Mouse (Mus musculus) liver, embryonic 14.5 days (tissue): ENCODE results near the gene Calcrl. TPM values are rescaled to one million over a fixed set of nuclear protein-coding genes. Genes with fewer than 3 reads are reported as not detected.

ENCODE experiments used
- ATAC-seq: fragments of 200-750 bp; cut with Nextera tagmentation; 2 replicates; pipeline ENCODE4 v1.8.0; 2017; ENCODE audit warnings: moderate number of reproducible peaks, mild to moderate bottlenecking, moderate library complexity; ENCODE audit not compliant: insufficient read depth
- DNase-seq, 3 experiments: peaks; one replicate each; pipeline ENCODE4 v3.0.0-alpha.2; 2012 to 2013; ENCODE audit warnings: low read depth in 3 of 3, low spot score in 3 of 3
- H3K27ac ChIP-seq: fragments of 300-500 bp; sonication (generic); 2 replicates; pipeline ENCODE4 v1.5.1; 2014; ENCODE audit warnings: moderate library complexity, mild to moderate bottlenecking, control low read depth, inconsistent platforms
- H3K27me3 ChIP-seq: fragments of 300-500 bp; sonication (generic); 2 replicates; pipeline ENCODE4 v1.6.1; 2014; ENCODE audit warnings: mild to moderate bottlenecking, low read length, moderate library complexity; ENCODE audit not compliant: control insufficient read depth, insufficient read depth
- H3K36me3 ChIP-seq: fragments of 300-500 bp; sonication (generic); replicated peaks from 2 replicates; pipeline ENCODE4 v1.6.1; 2014; ENCODE audit warnings: low read depth; ENCODE audit not compliant: control insufficient read depth, insufficient read depth
- H3K4me1 ChIP-seq, 2 experiments: fragments of 200-500 bp in 1 of 2; fragments of 300-500 bp in 1 of 2; sonication (generic) in 1 of 2; replicated peaks; 2 replicates each; pipeline ENCODE4 v1.6.1; 2012 to 2014; ENCODE audit warnings: antibody characterized with exemption in 1 of 2, inconsistent platforms in 1 of 2, low read length in 1 of 2; ENCODE audit not compliant: control insufficient read depth in 2 of 2, insufficient read depth in 2 of 2
- H3K4me2 ChIP-seq: fragments of 300-500 bp; sonication (generic); 2 replicates; pipeline ENCODE4 v1.6.1; 2014; ENCODE audit warnings: low read depth, mild to moderate bottlenecking, control low read depth, moderate library complexity
- H3K4me3 ChIP-seq, 2 experiments: fragments of 200-500 bp in 1 of 2; fragments of 300-500 bp in 1 of 2; sonication (generic) in 1 of 2; 2 replicates each; pipeline ENCODE4 v1.5.1; 2012 to 2014; ENCODE audit warnings: low read depth in 2 of 2, low read length in 2 of 2, mild to moderate bottlenecking in 2 of 2, control low read depth in 1 of 2, inconsistent platforms in 1 of 2, moderate library complexity in 1 of 2; ENCODE audit not compliant: insufficient read depth in 1 of 2
- H3K9ac ChIP-seq: fragments of 300-500 bp; sonication (generic); replicated peaks from 2 replicates; pipeline ENCODE4 v1.6.1; 2014; ENCODE audit warnings: mild to moderate bottlenecking, control low read depth, moderate library complexity
- H3K9me3 ChIP-seq: fragments of 300-500 bp; sonication (generic); 2 replicates; pipeline ENCODE4 v1.6.1; 2016; ENCODE audit warnings: low read length, mixed read lengths; ENCODE audit not compliant: control insufficient read depth
- CTCF ChIP-seq: IDR thresholded peaks from 2 replicates; pipeline ENCODE4 v1.5.1; 2016; ENCODE audit warnings: antibody characterized with exemption, low read depth, control low read depth
- EP300 ChIP-seq: IDR thresholded peaks from 2 replicates; pipeline ENCODE4 v1.6.1; 2016; ENCODE audit warnings: antibody characterized with exemption, low read depth
- WGBS: fragments of 180-500 bp; shearing (Covaris S2); extraction: QIAGEN DNeasy Blood & Tissue Kit; methylation state at CpG from one replicate; pipeline ENCODE4 v1.1.7; 2014; ENCODE audit not compliant: insufficient replicate concordance; 5-methylcytosine and 5-hydroxymethylcytosine counted together
- polyA plus RNA-seq, 2 experiments: library from polyadenylated mRNA; depleted of rRNA in 1 of 2; stranded (reverse) in 1 of 2; unstranded in 1 of 2; fragments of >200 nt; fragmentation: Nextera tagmentation in 1 of 2; extraction: Ambion mirVana in 1 of 2; gene quantifications; 2 replicates each; pipeline versions ENCODE4 v1.2.1 to v1.2.3; 2012 to 2014

Calcrl gene
- polyA plus RNA-seq, 2 experiments = 2.8 to 10.1 TPM

GRCm38 (mm10) chr2:84296517-84296916, 128.7 kb downstream of the Calcrl start:
- no peak for DNase-seq
- no peak for TF ChIP-seq CTCF
- TF ChIP-seq EP300 = no peak
- Histone ChIP-seq H3K27me3 (no peaks in the 10 kb centered on the region), H3K4me3 (no peak overlapping the region), H3K4me1 (no peaks in the 10 kb centered on the region), H3K4me2 (no peak overlapping the region), H3K9me3 (no peaks in the 10 kb centered on the region), H3K9ac (no peak overlapping the region), H3K27ac (no peak overlapping the region), H3K36me3 (no peaks in the 10 kb centered on the region)
- 33% methylated on average over 5 of the region's 5 CpGs for WGBS
- ATAC-seq = no peak

- Histone ChIP-seq H3K4me2 (no peak overlapping the region), H3K27ac (no peak overlapping the region), H3K9me3 (no peaks in the 10 kb centered on the region), H3K9ac (no peak overlapping the region), H3K36me3 (no peaks in the 10 kb centered on the region), H3K4me1 (no peaks in the 10 kb centered on the region), H3K27me3 (no peaks in the 10 kb centered on the region), H3K4me3 (no peak overlapping the region)
- DNase-seq (no peak), ATAC-seq (no peak)
- no peak for TF ChIP-seq EP300
- no peak for TF ChIP-seq CTCF
- WGBS = 41% methylated on average over 2 of the region's 2 CpGs
These were observed 130.1 kb downstream of the Calcrl start for GRCm38 (mm10) chr2:84295068-84295467.

- H3K4me3 ChIP-seq = no peak overlapping the region
- H3K4me1 ChIP-seq = no peaks in the 10 kb centered on the region
- H3K9me3 ChIP-seq = no peaks in the 10 kb centered on the region
- H3K27ac ChIP-seq = no peak overlapping the region
- TF ChIP-seq EP300 (no peak), CTCF (no peak)
- H3K27me3 ChIP-seq = no peaks in the 10 kb centered on the region
- WGBS = 43% methylated on average over 2 of the region's 2 CpGs
- ATAC-seq (no peak), DNase-seq (no peak)
- H3K9ac ChIP-seq = no peak overlapping the region
- no peaks in the 10 kb centered on the region for H3K36me3 ChIP-seq
- H3K4me2 ChIP-seq = no peak overlapping the region
These were observed 130.6 kb downstream of the Calcrl start for GRCm38 (mm10) chr2:84294611-84295010.

- Histone ChIP-seq H3K4me3 (no peak overlapping the region), H3K9me3 (no peaks in the 10 kb centered on the region), H3K27me3 (no peaks in the 10 kb centered on the region), H3K27ac (no peak overlapping the region), H3K4me2 (no peak overlapping the region), H3K4me1 (no peaks in the 10 kb centered on the region), H3K9ac (no peak overlapping the region), H3K36me3 (no peaks in the 10 kb centered on the region)
- no peak for TF ChIP-seq EP300
- TF ChIP-seq CTCF = peak; percentile 28
- DNase-seq (no peak), ATAC-seq (no peak)
- 71% methylated on average over 4 of the region's 4 CpGs for WGBS
These were observed 132.7 kb downstream of the Calcrl start for GRCm38 (mm10) chr2:84292351-84293000.

GRCm38 (mm10) chr2:84288940-84289557, 136.2 kb downstream of the Calcrl start:
- no peak for DNase-seq
- ATAC-seq = no peak
- Histone ChIP-seq H3K9me3 (no peaks in the 10 kb centered on the region), H3K36me3 (no peaks in the 10 kb centered on the region), H3K4me1 (no peaks in the 10 kb centered on the region), H3K27ac (no peak overlapping the region), H3K4me3 (no peak overlapping the region), H3K4me2 (no peak overlapping the region), H3K9ac (no peak overlapping the region), H3K27me3 (no peaks in the 10 kb centered on the region)
- TF ChIP-seq CTCF (no peak), EP300 (no peak)
- WGBS = 58% methylated on average over 7 of the region's 7 CpGs

Other genes starting within 250 kb of the Calcrl start
- 6.3 and 10.4 TPM in 2 replicates for gene Tfpi, start 51.4 kb upstream of the Calcrl start, polyA plus RNA-seq (2012; rRNA removed)
- gene Tfpi, start 51.4 kb upstream of the Calcrl start, polyA plus RNA-seq (2014; fragmentation: Nextera tagmentation; extraction: Ambion mirVana) = 15.1 and 15.9 TPM in 2 replicates
- gene Ctnnd1, start 225.4 kb upstream of the Calcrl start, polyA plus RNA-seq (2012; rRNA removed) = 14.6 and 16.0 TPM in 2 replicates
- 8.5 and 9.8 TPM in 2 replicates for gene Ctnnd1, start 225.4 kb upstream of the Calcrl start, polyA plus RNA-seq (2014; fragmentation: Nextera tagmentation; extraction: Ambion mirVana)
- not detected in 2 replicates for gene Btbd18, start 233.7 kb upstream of the Calcrl start, polyA plus RNA-seq (2012; rRNA removed)
- 0.05 TPM in 1 of 2 replicates, not detected in the other for gene Btbd18, start 233.7 kb upstream of the Calcrl start, polyA plus RNA-seq (2014; fragmentation: Nextera tagmentation; extraction: Ambion mirVana)
- gene Selenoh, start 245.4 kb upstream of the Calcrl start, polyA plus RNA-seq (2012; rRNA removed) = 97.8 and 135 TPM in 2 replicates
- gene Selenoh, start 245.4 kb upstream of the Calcrl start, polyA plus RNA-seq (2014; fragmentation: Nextera tagmentation; extraction: Ambion mirVana) = 115 TPM in 2 replicates